Mouse (Mus musculus): ENCODE results near the gene Galk2. TPM values are rescaled to one million over a fixed set of nuclear protein-coding genes. Genes with fewer than 3 reads are reported as not detected.

Gene Galk2
- polyA plus RNA-seq, 1 experiment from 2014 or later: 28.0 TPM

GRCm38 (mm10) chr2:125906407-125907066, 47.6 kb downstream of the Galk2 start:
- Histone ChIP-seq H3K27ac (no peak overlapping the region), H3K36me3 (replicated peaks) (no peaks in the 10 kb centered on the region), H3K9me3 (no peaks in the 10 kb centered on the region), H3K4me3 (replicated peaks) (no peak overlapping the region), H3K4me1 (no peaks in the 10 kb centered on the region; the same call in 1 of the 2 replicates), H3K4me2 (no peak overlapping the region), H3K27me3 (no peaks in the 10 kb centered on the region), H3K9ac (no peak overlapping the region)
- ATAC-seq (ENCODE audit: low FRiP score): no peak
- 82% methylated on average over 4 of the region's 4 CpGs for WGBS

GRCm38 (mm10) chr2:125907580-125908255, 48.8 kb downstream of the Galk2 start:
- no peak for ATAC-seq (ENCODE audit: low FRiP score)
- H3K4me2 ChIP-seq: no peak overlapping the region
- no peaks in the 10 kb centered on the region for H3K36me3 ChIP-seq (replicated peaks)
- H3K9me3 ChIP-seq: no peaks in the 10 kb centered on the region
- no peaks in the 10 kb centered on the region; the same call in 1 of the 2 replicates for H3K4me1 ChIP-seq
- no peak overlapping the region for H3K9ac ChIP-seq
- no peak overlapping the region for H3K27ac ChIP-seq
- 82% methylated on average over 4 of the region's 4 CpGs for WGBS
- H3K27me3 ChIP-seq: no peaks in the 10 kb centered on the region
- no peak overlapping the region for H3K4me3 ChIP-seq (replicated peaks)

GRCm38 (mm10) chr2:125914167-125914566, 55.3 kb downstream of the Galk2 start:
- Histone ChIP-seq H3K9ac (no peak overlapping the region), H3K4me3 (replicated peaks) (no peak overlapping the region), H3K27me3 (no peaks in the 10 kb centered on the region), H3K36me3 (replicated peaks) (no peaks in the 10 kb centered on the region), H3K4me2 (no peak overlapping the region), H3K4me1 (peaks cover 5% of the 10 kb centered on the region), H3K9me3 (no peaks in the 10 kb centered on the region), H3K27ac (no peak overlapping the region)
- ATAC-seq (ENCODE audit: low FRiP score): no peak
- 83% methylated on average over 1 of the region's 1 CpGs for WGBS

GRCm38 (mm10) chr2:125914713-125915112, 55.8 kb downstream of the Galk2 start:
- H3K4me2 ChIP-seq: no peak overlapping the region
- H3K9me3 ChIP-seq: no peaks in the 10 kb centered on the region
- H3K27ac ChIP-seq: no peak overlapping the region
- ATAC-seq (ENCODE audit: low FRiP score): no peak
- H3K36me3 ChIP-seq (replicated peaks): no peaks in the 10 kb centered on the region
- H3K9ac ChIP-seq: no peak overlapping the region
- H3K4me1 ChIP-seq: peaks cover 5% of the 10 kb centered on the region
- no peak overlapping the region for H3K4me3 ChIP-seq (replicated peaks)
- no peaks in the 10 kb centered on the region for H3K27me3 ChIP-seq

GRCm38 (mm10) chr2:125916652-125917296, 57.9 kb downstream of the Galk2 start:
- no peaks in the 10 kb centered on the region for H3K27me3 ChIP-seq
- 79% methylated on average over 11 of the region's 11 CpGs for WGBS
- ATAC-seq (ENCODE audit: low FRiP score): no peak
- H3K4me2 ChIP-seq: no peak overlapping the region
- H3K9me3 ChIP-seq: no peaks in the 10 kb centered on the region
- no peak overlapping the region for H3K27ac ChIP-seq
- H3K36me3 ChIP-seq (replicated peaks): no peaks in the 10 kb centered on the region
- no peak overlapping the region for H3K4me3 ChIP-seq (replicated peaks)
- no peak overlapping the region for H3K9ac ChIP-seq
- H3K4me1 ChIP-seq: peaks cover 5% of the 10 kb centered on the region; the same call in 1 of the 2 replicates

DNA sequence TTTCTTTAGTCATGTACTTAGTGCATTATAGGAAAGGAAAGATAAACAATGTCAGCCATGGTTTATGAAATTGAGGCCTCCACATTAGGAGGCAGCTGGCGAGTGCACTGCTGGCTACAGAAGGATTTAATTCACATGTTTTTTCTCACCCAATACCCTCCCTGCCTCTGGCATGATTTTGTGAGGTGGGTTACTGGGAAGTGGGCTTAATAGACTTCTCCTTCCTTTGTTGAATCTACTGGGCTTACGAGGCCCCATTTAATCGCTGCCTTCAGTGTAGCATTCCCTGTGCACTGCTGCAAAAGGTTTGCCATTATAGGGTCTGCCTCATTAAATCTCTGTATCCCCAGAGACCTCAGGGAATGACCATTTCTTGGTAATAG, 58.4 kb downstream of the Galk2 start:
- H3K27me3 ChIP-seq: no peaks in the 10 kb centered on the region
- no peak overlapping the region for H3K4me2 ChIP-seq
- peak; percentile 57; the same call in 1 of the 2 replicates for ATAC-seq (ENCODE audit: low FRiP score)
- H3K27ac ChIP-seq: no peak overlapping the region
- no peaks in the 10 kb centered on the region for H3K9me3 ChIP-seq
- WGBS: 43% methylated on average over 3 of the region's 3 CpGs
- no peak overlapping the region for H3K4me3 ChIP-seq (replicated peaks)
- peaks cover 5% of the 10 kb centered on the region; the same call in 1 of the 2 replicates for H3K4me1 ChIP-seq
- no peaks in the 10 kb centered on the region for H3K36me3 ChIP-seq (replicated peaks)
- no peak overlapping the region for H3K9ac ChIP-seq

- ATAC-seq (ENCODE audit: low FRiP score): no peak
- no peak overlapping the region for H3K27ac ChIP-seq
- H3K4me3 ChIP-seq (replicated peaks): no peak overlapping the region
- 41% methylated on average over 5 of the region's 5 CpGs for WGBS
- no peaks in the 10 kb centered on the region for H3K9me3 ChIP-seq
- H3K9ac ChIP-seq: no peak overlapping the region
- H3K4me1 ChIP-seq: peaks cover 5% of the 10 kb centered on the region; the same call in 1 of the 2 replicates
- H3K36me3 ChIP-seq (replicated peaks): no peaks in the 10 kb centered on the region
- no peak overlapping the region for H3K4me2 ChIP-seq
- no peaks in the 10 kb centered on the region for H3K27me3 ChIP-seq
Measured at GRCm38 (mm10) chr2:125921273-125921672, 62.4 kb downstream of the Galk2 start.

GRCm38 (mm10) chr2:125922149-125922548, 63.2 kb downstream of the Galk2 start:
- WGBS: 96% methylated on average over 5 of the region's 5 CpGs
- Histone ChIP-seq H3K36me3 (replicated peaks) (no peaks in the 10 kb centered on the region), H3K27me3 (no peaks in the 10 kb centered on the region), H3K9me3 (no peaks in the 10 kb centered on the region), H3K4me1 (peaks cover 3% of the 10 kb centered on the region; the same call in 1 of the 2 replicates), H3K4me3 (replicated peaks) (no peak overlapping the region), H3K27ac (no peak overlapping the region), H3K4me2 (no peak overlapping the region), H3K9ac (no peak overlapping the region)
- ATAC-seq (ENCODE audit: low FRiP score): no peak

DNA sequence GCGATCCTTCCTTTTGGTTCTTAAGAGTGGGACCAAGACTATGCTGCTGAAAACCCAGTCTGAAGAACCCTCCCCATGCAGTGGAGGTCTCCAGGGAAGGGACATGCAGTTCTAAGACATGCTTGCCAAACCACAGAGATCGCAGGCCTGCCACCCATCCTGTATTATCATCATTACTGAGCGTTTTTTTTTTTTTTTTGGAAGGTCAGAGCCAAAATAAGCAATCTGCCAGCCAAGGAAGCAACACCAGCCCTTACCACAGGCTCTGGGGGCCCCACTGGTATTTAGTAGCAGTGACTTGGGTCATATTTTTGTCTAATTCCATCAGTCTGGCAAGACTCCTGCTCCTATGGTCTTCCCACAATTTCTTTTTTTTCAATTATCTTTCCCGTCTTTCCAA, 64.0 kb downstream of the Galk2 start:
- WGBS: 80% methylated on average over 4 of the region's 4 CpGs
- H3K27me3 ChIP-seq: no peaks in the 10 kb centered on the region
- no peak overlapping the region for H3K4me2 ChIP-seq
- no peaks in the 10 kb centered on the region for H3K9me3 ChIP-seq
- no peaks in the 10 kb centered on the region for H3K4me1 ChIP-seq
- no peak overlapping the region for H3K4me3 ChIP-seq (replicated peaks)
- ATAC-seq (ENCODE audit: low FRiP score): no peak
- H3K27ac ChIP-seq: no peak overlapping the region
- no peak overlapping the region for H3K9ac ChIP-seq
- no peaks in the 10 kb centered on the region for H3K36me3 ChIP-seq (replicated peaks)

GRCm38 (mm10) chr2:125923346-125923745, 64.4 kb downstream of the Galk2 start:
- WGBS: 88% methylated on average over 5 of the region's 5 CpGs
- no peak for ATAC-seq (ENCODE audit: low FRiP score)
- Histone ChIP-seq H3K27me3 (no peaks in the 10 kb centered on the region), H3K9me3 (no peaks in the 10 kb centered on the region), H3K9ac (no peak overlapping the region), H3K4me1 (no peaks in the 10 kb centered on the region), H3K4me3 (replicated peaks) (no peak overlapping the region), H3K36me3 (replicated peaks) (no peaks in the 10 kb centered on the region), H3K27ac (no peak overlapping the region), H3K4me2 (no peak overlapping the region)

- Histone ChIP-seq H3K27me3 (no peaks in the 10 kb centered on the region), H3K4me3 (replicated peaks) (no peak overlapping the region), H3K36me3 (replicated peaks) (peaks cover 2% of the 10 kb centered on the region; the same call in 1 of the 2 replicates), H3K9me3 (no peaks in the 10 kb centered on the region), H3K4me2 (no peak overlapping the region), H3K9ac (no peak overlapping the region), H3K4me1 (no peaks in the 10 kb centered on the region), H3K27ac (no peak overlapping the region)
- 85% methylated on average over 1 of the region's 1 CpGs for WGBS
- ATAC-seq (ENCODE audit: low FRiP score): no peak
Measured at GRCm38 (mm10) chr2:125924554-125924953, 65.6 kb downstream of the Galk2 start.

- WGBS: 85% methylated on average over 3 of the region's 3 CpGs
- H3K4me1 ChIP-seq: no peaks in the 10 kb centered on the region
- no peak overlapping the region for H3K4me2 ChIP-seq
- H3K4me3 ChIP-seq (replicated peaks): no peak overlapping the region
- H3K9me3 ChIP-seq: no peaks in the 10 kb centered on the region
- no peak for ATAC-seq (ENCODE audit: low FRiP score)
- H3K36me3 ChIP-seq (replicated peaks): peaks cover 2% of the 10 kb centered on the region; the same call in 1 of the 2 replicates
- H3K9ac ChIP-seq: no peak overlapping the region
- H3K27ac ChIP-seq: no peak overlapping the region
- H3K27me3 ChIP-seq: no peaks in the 10 kb centered on the region
Measured at GRCm38 (mm10) chr2:125925081-125925480, 66.2 kb downstream of the Galk2 start.

Data from forebrain, embryonic 12.5 days (tissue).